Mouse (Mus musculus) cortical plate, adult 2 months (tissue): ENCODE measurements around the gene Dock2.

Experiments
- CTCF ChIP-seq: fragments of 200-500 bp; IDR thresholded peaks from 2 replicates; pipeline ENCODE4 v1.5.1; 2011; ENCODE audit warnings: mild to moderate bottlenecking, control low read depth, low read length; ENCODE audit not compliant: insufficient read depth; ENCODE audit errors: extremely low read depth
- POLR2A ChIP-seq: fragments of 200-500 bp; IDR thresholded peaks from 2 replicates; pipeline ENCODE4 v1.6.1; 2011; ENCODE audit warnings: mild to moderate bottlenecking, low read length, control low read depth; ENCODE audit not compliant: insufficient read depth; ENCODE audit errors: extremely low read depth

GRCm38 (mm10) chr11:34228758-34229364 is 554.8 kb downstream of the Dock2 start:
- TF ChIP-seq POLR2A (no peak), CTCF (peak; percentile 77)
